Mouse (Mus musculus) small intestine, adult 2 months (tissue): ENCODE measurements around the gene Ube2m.

Experiments used
- CTCF ChIP-seq: fragments of 200-500 bp; IDR thresholded peaks from 2 replicates; pipeline ENCODE4 v1.5.1; 2012; ENCODE audit warnings: low read depth, mild to moderate bottlenecking, control low read depth, inconsistent platforms, low read length, moderate library complexity, mixed read lengths; ENCODE audit not compliant: insufficient replicate concordance, insufficient read length; ENCODE audit errors: extremely low read depth
- POLR2A ChIP-seq: fragments of 200-500 bp; IDR thresholded peaks from 2 replicates; pipeline ENCODE4 v1.6.1; 2012; ENCODE audit warnings: low read depth, mild to moderate bottlenecking, control low read depth, inconsistent platforms, low read length, moderate library complexity

DNA sequence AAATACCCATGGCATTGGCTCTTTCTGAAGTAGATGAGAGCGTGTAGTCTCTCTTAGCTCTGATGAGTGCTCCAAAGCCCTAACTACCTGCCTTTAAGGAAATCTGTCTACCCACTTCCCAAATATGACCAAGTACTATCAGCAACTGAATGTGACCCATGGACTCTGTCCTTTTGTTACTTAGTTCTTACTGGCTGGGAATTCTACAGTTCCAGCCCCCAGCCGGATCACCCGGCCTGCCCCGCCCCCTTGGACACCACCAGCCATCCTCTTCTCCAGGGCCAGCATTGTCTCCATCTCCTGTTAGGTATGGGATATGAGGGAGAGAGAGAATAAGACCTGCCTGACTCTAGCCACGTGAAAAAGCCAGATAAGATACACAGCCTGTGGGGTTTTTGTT is 40.0 kb downstream of the Ube2m start, which contains the start of gene Slc27a5:
- no peak for TF ChIP-seq CTCF
- TF ChIP-seq POLR2A = no peak
